Mouse (Mus musculus) MEL (cell line): ENCODE data around the gene Gpr18. TPM values are rescaled to one million over a fixed set of nuclear protein-coding genes. Genes with fewer than 3 reads are reported as not detected.

ENCODE experiments used
- DNase-seq: peaks from one replicate; pipeline ENCODE4 v3.0.0; 2011; ENCODE audit warnings: low read depth, low spot score
- H3K27ac ChIP-seq: 2 replicates; pipeline ENCODE4 v1.5.1; 2012; ENCODE audit warnings: low read depth, mild to moderate bottlenecking, control low read depth, low read length, moderate library complexity; ENCODE audit not compliant: control insufficient read depth
- H3K27me3 ChIP-seq, 2 experiments: fragments of 150-350 bp in 1 of 2; sonication (generic) in 1 of 2; 2 replicates each; pipeline ENCODE4 v1.6.1; 2012; ENCODE audit warnings: low read length in 2 of 2, mild to moderate bottlenecking in 2 of 2, improper control_type of control experiment in 1 of 2, moderate library complexity in 1 of 2; ENCODE audit not compliant: insufficient read depth in 2 of 2, control insufficient read depth in 1 of 2
- H3K36me3 ChIP-seq, 2 experiments: 2 replicates each; pipeline ENCODE4 v1.6.1; 2012 to 2014; ENCODE audit warnings: low read length in 2 of 2, improper control_type of control experiment in 1 of 2, inconsistent platforms in 1 of 2, mild to moderate bottlenecking in 1 of 2; ENCODE audit not compliant: insufficient read depth in 2 of 2, control insufficient read depth in 1 of 2
- H3K4me1 ChIP-seq, 2 experiments: fragments of 150-350 bp in 1 of 2; sonication (generic) in 1 of 2; 2 replicates each; pipeline ENCODE4 v1.6.1; 2012; ENCODE audit warnings: low read length in 2 of 2, improper control_type of control experiment in 1 of 2, mild to moderate bottlenecking in 1 of 2; ENCODE audit not compliant: insufficient read depth in 2 of 2, control insufficient read depth in 1 of 2
- H3K4me3 ChIP-seq, 2 experiments: fragments of 150-350 bp in 1 of 2; sonication (generic) in 1 of 2; 2 replicates each; pipeline ENCODE4 v1.5.1; 2012; ENCODE audit warnings: low read depth in 2 of 2, low read length in 2 of 2, mild to moderate bottlenecking in 2 of 2, moderate library complexity in 2 of 2, control low read depth in 1 of 2, improper control_type of control experiment in 1 of 2; ENCODE audit not compliant: control insufficient read depth in 1 of 2, insufficient read depth in 1 of 2
- H3K79me2 ChIP-seq: 2 replicates; pipeline ENCODE4 v1.6.1; 2012; ENCODE audit warnings: mild to moderate bottlenecking, low read length, moderate library complexity; ENCODE audit not compliant: control insufficient read depth, poor library complexity, insufficient read depth
- H3K9ac ChIP-seq: 2 replicates; pipeline ENCODE4 v1.6.1; 2012; ENCODE audit warnings: low read depth, mild to moderate bottlenecking, control low read depth, low read length, moderate library complexity; ENCODE audit not compliant: control insufficient read depth, poor library complexity, severe bottlenecking
- H3K9me3 ChIP-seq: fragments of 150-350 bp; sonication (generic); replicated peaks from 2 replicates; pipeline ENCODE4 v1.6.1; 2012; ENCODE audit warnings: mild to moderate bottlenecking, low read length, improper control_type of control experiment, moderate library complexity; ENCODE audit not compliant: insufficient read depth
- CHD2 ChIP-seq: IDR thresholded peaks from 2 replicates; pipeline ENCODE4 v1.6.1; 2011; ENCODE audit warnings: low read length, improper control_type of control experiment
- CTCF ChIP-seq, 3 experiments: IDR thresholded peaks in 2 of 3; conservative IDR thresholded peaks in 1 of 3; 2 replicates each; pipeline ENCODE4 v1.5.1; 2011 to 2012; ENCODE audit warnings: low read length in 3 of 3, low read depth in 2 of 3, mild to moderate bottlenecking in 2 of 3, improper control_type of control experiment in 1 of 3, inconsistent platforms in 1 of 3, mixed read lengths in 1 of 3, moderate library complexity in 1 of 3; ENCODE audit not compliant: control insufficient read depth in 1 of 3, insufficient read depth in 1 of 3, poor library complexity in 1 of 3, severe bottlenecking in 1 of 3
- EP300 ChIP-seq, 2 experiments: IDR thresholded peaks; 2 replicates each; pipeline ENCODE4 v1.6.1; 2011; ENCODE audit warnings: improper control_type of control experiment in 2 of 2, low read length in 2 of 2, low read depth in 1 of 2, mild to moderate bottlenecking in 1 of 2
- ETS1 ChIP-seq: IDR thresholded peaks from 2 replicates; pipeline ENCODE4 v1.6.1; 2012; ENCODE audit warnings: low read depth, mild to moderate bottlenecking, inconsistent platforms, low read length, improper control_type of control experiment, moderate library complexity
- GATA1 ChIP-seq: IDR thresholded peaks from 2 replicates; pipeline ENCODE4 v1.6.1; 2011; ENCODE audit warnings: low read depth, low read length, improper control_type of control experiment
- HCFC1 ChIP-seq: IDR thresholded peaks from 2 replicates; pipeline ENCODE4 v1.6.1; 2012; ENCODE audit warnings: low read depth, mild to moderate bottlenecking, inconsistent platforms, low read length, improper control_type of control experiment, moderate library complexity
- JUND ChIP-seq: IDR thresholded peaks from 2 replicates; pipeline ENCODE4 v1.6.1; 2011; ENCODE audit warnings: low read depth, mild to moderate bottlenecking, improper control_type of control experiment, low read length
- MEF2A ChIP-seq: IDR thresholded peaks from 2 replicates; pipeline ENCODE4 v1.6.1; 2014; ENCODE audit warnings: low read depth, mild to moderate bottlenecking, inconsistent platforms, low read length, improper control_type of control experiment; ENCODE audit not compliant: poor library complexity, insufficient replicate concordance, severe bottlenecking; ENCODE audit errors: extremely low read depth
- MYB ChIP-seq: IDR thresholded peaks from 2 replicates; pipeline ENCODE4 v1.6.1; 2011; ENCODE audit warnings: mild to moderate bottlenecking, low read depth, low read length, improper control_type of control experiment
- MYC ChIP-seq: IDR thresholded peaks from 2 replicates; pipeline ENCODE4 v1.6.1; 2011; ENCODE audit warnings: low read depth, mild to moderate bottlenecking, low read length, improper control_type of control experiment, moderate library complexity
- NELFE ChIP-seq: IDR thresholded peaks from 2 replicates; pipeline ENCODE4 v1.6.1; 2011; ENCODE audit warnings: low read depth, low read length, improper control_type of control experiment
- NRF1 ChIP-seq: IDR thresholded peaks from 2 replicates; pipeline ENCODE4 v1.6.1; 2014; ENCODE audit warnings: low read depth, mild to moderate bottlenecking, inconsistent platforms, low read length, improper control_type of control experiment, moderate library complexity; ENCODE audit not compliant: poor library complexity, insufficient read depth, severe bottlenecking
- POLR2A ChIP-seq, 2 experiments: IDR thresholded peaks; 2 replicates each; pipeline ENCODE4 v1.6.1; 2011 to 2012; ENCODE audit warnings: low read length in 2 of 2, mild to moderate bottlenecking in 2 of 2, control low read depth in 1 of 2, improper control_type of control experiment in 1 of 2, low read depth in 1 of 2, moderate library complexity in 1 of 2; ENCODE audit not compliant: control insufficient read depth in 1 of 2, insufficient read depth in 1 of 2, poor library complexity in 1 of 2
- SIN3A ChIP-seq: IDR thresholded peaks from 2 replicates; pipeline ENCODE4 v1.6.1; 2012; ENCODE audit warnings: low read length, improper control_type of control experiment, inconsistent platforms
- SMC3 ChIP-seq: IDR thresholded peaks from 2 replicates; pipeline ENCODE4 v1.6.1; 2011; ENCODE audit warnings: low read depth, low read length, improper control_type of control experiment
- USF2 ChIP-seq, 2 experiments: IDR thresholded peaks; 2 replicates each; pipeline ENCODE4 v1.6.1; 2011 to 2012; ENCODE audit warnings: improper control_type of control experiment in 2 of 2, low read length in 2 of 2, borderline replicate concordance in 1 of 2, inconsistent platforms in 1 of 2, low read depth in 1 of 2, mild to moderate bottlenecking in 1 of 2; ENCODE audit not compliant: insufficient read depth in 1 of 2
- ZKSCAN1 ChIP-seq: IDR thresholded peaks from 2 replicates; pipeline ENCODE4 v1.6.1; 2012; ENCODE audit warnings: low read depth, mild to moderate bottlenecking, inconsistent platforms, low read length, improper control_type of control experiment, moderate library complexity
- ZMIZ1 ChIP-seq: IDR thresholded peaks from 2 replicates; pipeline ENCODE4 v1.6.1; 2012; ENCODE audit warnings: low read depth, mild to moderate bottlenecking, inconsistent platforms, low read length, improper control_type of control experiment, moderate library complexity
- polyA plus RNA-seq, 2 experiments: library from polyadenylated mRNA; stranded (reverse) in 1 of 2; unstranded in 1 of 2; fragments of >175 nt in 1 of 2; fragments of >200 nt in 1 of 2; gene quantifications; 2 replicates each; pipeline versions ENCODE4 v1.2.1 to v1.2.4; 2012; ENCODE audit warnings: low replicate concordance in 2 of 2, low read depth in 1 of 2; ENCODE audit not compliant: insufficient read length in 2 of 2, insufficient read depth in 1 of 2, missing spikeins in 1 of 2
- total RNA-seq: library from RNA; depleted of rRNA; stranded (reverse); fragments of 300-350 nt; gene quantifications from 2 replicates; pipeline ENCODE4 v1.2.3, GENCODE M21; 2012

The Gpr18 gene
- total and polyA plus RNA-seq, 3 experiments: 0.06 to 0.15 TPM; not detected in 1

GRCm38 (mm10) chr14:121895316-121895715, 20.3 kb downstream of the Gpr18 start:
- Histone ChIP-seq H3K4me1 (no peaks in the 10 kb centered on the region), H3K4me3 (no peak overlapping the region), H3K9ac (no peak overlapping the region), H3K79me2 (peaks cover 7% of the 10 kb centered on the region; the same call in 1 of the 2 replicates), H3K36me3 (peaks cover 0 to 2% of the 10 kb centered on the region in 2 experiments; a peak in 2 of 4 replicates), H3K27me3 (no peaks in the 10 kb centered on the region), H3K9me3 (no peaks in the 10 kb centered on the region), H3K27ac (no peak overlapping the region)
- no peak for TF ChIP-seq MYC
- no peak for DNase-seq

- H3K79me2 ChIP-seq: peaks cover 5% of the 10 kb centered on the region; the same call in 1 of the 2 replicates
- no peaks in the 10 kb centered on the region for H3K9me3 ChIP-seq
- H3K4me3 ChIP-seq: no peak overlapping the region
- no peak overlapping the region for H3K27ac ChIP-seq
- DNase-seq: no peak
- H3K27me3 ChIP-seq: no peaks in the 10 kb centered on the region
- peaks cover 0 to 3% of the 10 kb centered on the region in 2 experiments; a peak in 2 of 4 replicates for H3K36me3 ChIP-seq
- no peak overlapping the region for H3K9ac ChIP-seq
- H3K4me1 ChIP-seq: no peaks in the 10 kb centered on the region
- TF ChIP-seq CHD2 (no peak), SIN3A (no peak), MYC (no peak), USF2 (IDR thresholded peaks at IDR 0.05; ENCODE audit: borderline replicate concordance in 1 of 2, insufficient read depth in 1 of 2, low read depth in 1 of 2, low read length in 2 of 2) (no peak), GATA1 (no peak), MEF2A (no peak), NELFE (no peak), EP300 (IDR thresholded peaks at IDR 0.05; ENCODE audit: low read depth in 1 of 2, low read length in 2 of 2) (no peak), CTCF (IDR thresholded peaks at IDR 0.05 in 2 of 3, conservative IDR thresholded peaks at IDR 0.05 in 1 of 3; ENCODE audit: control insufficient read depth in 1 of 3, insufficient read depth in 1 of 3, low read depth in 2 of 3, low read length in 3 of 3, poor library complexity in 1 of 3, severe bottlenecking in 1 of 3) (no peak), SMC3 (no peak), POLR2A (IDR thresholded peaks at IDR 0.05; ENCODE audit: control insufficient read depth in 1 of 2, insufficient read depth in 1 of 2, low read depth in 1 of 2, low read length in 2 of 2, poor library complexity in 1 of 2) (no peak), JUND (no peak), ZKSCAN1 (no peak), HCFC1 (no peak), NRF1 (no peak), MYB (no peak), ZMIZ1 (no peak), ETS1 (no peak)
- TF ChIP-seq, all 39 proteins: peak for 0
Observed at GRCm38 (mm10) chr14:121894511-121895135, 21.0 kb downstream of the Gpr18 start.
